Mouse (Mus musculus) forebrain, embryonic 12.5 days (tissue): ENCODE measurements at regions not wholly inside any gene's neighbourhood (a gene's known extent, or its start where the extent isn't known, plus 50 kb on each side); places are given as distances from the start of the nearest gene placed in this dataset.

Experiments
- ATAC-seq: fragments of 200-750 bp; cut with Nextera tagmentation; 2 replicates; pipeline ENCODE4 v1.8.0; 2017; ENCODE audit warnings: moderate TSS enrichment; ENCODE audit not compliant: low FRiP score
- H3K27ac ChIP-seq: fragments of 300-500 bp; sonication (generic); 2 replicates; pipeline ENCODE4 v1.5.1; 2016; ENCODE audit warnings: mild to moderate bottlenecking
- H3K27me3 ChIP-seq: fragments of 300-500 bp; sonication (generic); 2 replicates; pipeline ENCODE4 v1.6.1; 2016; ENCODE audit warnings: mild to moderate bottlenecking
- H3K36me3 ChIP-seq: fragments of 300-500 bp; sonication (generic); replicated peaks from 2 replicates; pipeline ENCODE4 v1.6.1; 2016; ENCODE audit warnings: mild to moderate bottlenecking
- H3K4me1 ChIP-seq: fragments of 300-500 bp; sonication (generic); 2 replicates; pipeline ENCODE4 v1.6.1; 2016
- H3K4me2 ChIP-seq: fragments of 300-500 bp; sonication (generic); 2 replicates; pipeline ENCODE4 v1.6.1; 2016; ENCODE audit warnings: mild to moderate bottlenecking, moderate library complexity
- H3K4me3 ChIP-seq: fragments of 300-500 bp; sonication (generic); replicated peaks from 2 replicates; pipeline ENCODE4 v1.5.1; 2016; ENCODE audit warnings: mild to moderate bottlenecking
- H3K9ac ChIP-seq: fragments of 300-500 bp; sonication (generic); 2 replicates; pipeline ENCODE4 v1.6.1; 2016; ENCODE audit warnings: mild to moderate bottlenecking
- H3K9me3 ChIP-seq: fragments of 300-500 bp; sonication (generic); 2 replicates; pipeline ENCODE4 v1.6.1; 2016
- WGBS: fragments of 180-500 bp; shearing (Covaris S2); methylation state at CpG from one replicate; pipeline ENCODE4 v1.1.7; 2016; 5-methylcytosine and 5-hydroxymethylcytosine counted together

DNA sequence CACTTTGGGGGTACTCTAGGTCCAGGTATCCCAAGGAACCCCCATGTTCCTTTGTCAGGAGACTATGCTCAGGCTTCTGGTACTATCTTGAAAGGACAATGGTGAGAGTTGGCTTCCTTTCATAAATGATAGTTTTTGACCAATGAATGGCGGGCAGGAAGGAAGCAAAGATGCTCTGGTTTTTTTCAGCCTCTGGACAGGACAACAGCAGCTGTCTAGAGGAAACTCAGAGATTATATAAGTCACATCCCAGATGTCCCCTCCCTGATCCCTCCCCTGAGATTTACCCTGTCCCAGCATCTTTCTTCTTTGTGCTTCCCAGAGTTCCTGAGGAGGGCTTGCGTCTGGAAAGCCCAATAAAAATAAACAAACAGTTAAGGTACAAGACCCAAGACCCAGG is 282.7 kb downstream of the Cd83 start:
- Histone ChIP-seq H3K9ac (no peak overlapping the region), H3K4me1 (0 out of 2 replicates have a peak, but pooled peaks cover 8% of the 10 kb centered on the region), H3K36me3 (no peaks in the 10 kb centered on the region), H3K4me3 (no peak overlapping the region), H3K27ac (no peak overlapping the region), H3K9me3 (no peaks in the 10 kb centered on the region), H3K27me3 (peaks cover 4% of the 10 kb centered on the region; the same call in 1 of the 2 replicates), H3K4me2 (no peak overlapping the region)
- no peak for ATAC-seq
- WGBS: 95% methylated on average over 2 of the region's 2 CpGs

DNA sequence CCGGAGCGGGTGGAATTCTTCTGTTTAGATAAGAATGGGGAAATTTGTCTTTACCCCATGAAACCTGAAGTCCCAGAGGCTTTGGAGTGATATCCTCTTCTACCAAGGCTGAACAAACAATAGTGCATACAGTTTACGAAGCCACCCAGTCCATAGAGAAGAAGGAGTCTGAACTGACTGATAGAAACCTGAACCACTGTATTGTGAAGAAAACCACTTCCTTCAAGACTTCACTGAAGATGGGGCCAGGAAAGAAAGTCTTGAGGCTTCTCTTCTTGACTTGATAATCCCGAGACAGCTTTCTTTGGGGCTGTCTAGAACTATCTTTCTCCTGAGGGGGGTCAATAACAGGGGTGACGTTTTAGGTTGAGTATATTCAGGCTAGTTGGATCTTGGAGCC is 284.4 kb downstream of the Cd83 start:
- Histone ChIP-seq H3K9me3 (no peaks in the 10 kb centered on the region), H3K36me3 (no peaks in the 10 kb centered on the region), H3K4me3 (no peak overlapping the region), H3K27ac (no peak overlapping the region), H3K9ac (no peak overlapping the region), H3K27me3 (no peaks in the 10 kb centered on the region; the same call in 1 of the 2 replicates), H3K4me1 (0 out of 2 replicates have a peak, but pooled peaks cover under 1% of the 10 kb centered on the region), H3K4me2 (no peak overlapping the region)
- 87% methylated on average over 5 of the region's 5 CpGs for WGBS
- no peak for ATAC-seq

DNA sequence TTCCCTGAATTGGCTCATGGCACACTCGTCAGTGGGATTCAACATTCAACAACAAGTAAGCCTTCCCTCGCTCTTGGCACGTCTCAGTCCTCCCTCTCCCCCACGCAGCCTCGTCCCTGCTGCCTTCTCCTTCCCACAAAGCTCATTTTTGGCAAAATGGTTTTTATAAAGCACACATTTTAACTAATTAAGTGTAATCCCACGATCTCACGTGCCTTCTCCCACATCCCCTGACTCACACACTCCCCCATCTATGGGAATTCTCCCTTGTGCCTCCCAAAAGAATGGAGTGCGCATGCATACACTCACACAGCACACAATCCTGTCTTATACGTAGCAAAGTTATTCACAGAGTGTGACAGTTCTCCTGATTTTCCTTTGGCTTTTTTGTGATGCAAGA is 288.5 kb downstream of the Cd83 start:
- no peak overlapping the region for H3K27ac ChIP-seq
- H3K36me3 ChIP-seq: no peaks in the 10 kb centered on the region
- no peaks in the 10 kb centered on the region for H3K27me3 ChIP-seq
- no peak overlapping the region for H3K4me3 ChIP-seq
- no peak overlapping the region for H3K4me2 ChIP-seq
- WGBS: 72% methylated on average over 9 of the region's 9 CpGs
- ATAC-seq: no peak
- no peak overlapping the region for H3K9ac ChIP-seq
- no peaks in the 10 kb centered on the region for H3K4me1 ChIP-seq
- H3K9me3 ChIP-seq: no peaks in the 10 kb centered on the region

DNA sequence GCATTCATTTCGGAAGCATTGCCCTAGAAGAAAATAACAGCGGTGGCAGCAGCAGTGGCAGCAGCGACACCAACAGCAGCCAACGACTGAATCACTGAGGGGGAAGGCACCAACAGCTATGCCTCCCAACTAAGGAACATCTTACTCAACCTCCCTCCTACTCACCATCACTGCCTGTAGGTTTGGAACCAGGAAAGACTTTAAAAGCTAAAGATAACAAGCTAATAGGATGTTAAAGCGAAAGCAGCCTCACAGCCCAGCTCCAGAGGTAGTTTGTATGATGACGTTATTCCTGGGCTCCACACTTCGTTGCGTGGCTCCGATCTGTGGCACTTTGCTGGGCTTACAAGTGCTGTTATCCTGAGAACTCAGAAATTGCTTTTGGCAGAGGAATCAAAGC is 289.6 kb downstream of the Cd83 start:
- WGBS: 90% methylated on average over 9 of the region's 9 CpGs
- ATAC-seq: no peak
- H3K4me3 ChIP-seq: no peak overlapping the region
- no peaks in the 10 kb centered on the region for H3K4me1 ChIP-seq
- H3K27me3 ChIP-seq: no peaks in the 10 kb centered on the region
- H3K9ac ChIP-seq: no peak overlapping the region
- no peak overlapping the region for H3K4me2 ChIP-seq
- H3K9me3 ChIP-seq: no peaks in the 10 kb centered on the region
- H3K36me3 ChIP-seq: no peaks in the 10 kb centered on the region
- H3K27ac ChIP-seq: no peak overlapping the region

DNA sequence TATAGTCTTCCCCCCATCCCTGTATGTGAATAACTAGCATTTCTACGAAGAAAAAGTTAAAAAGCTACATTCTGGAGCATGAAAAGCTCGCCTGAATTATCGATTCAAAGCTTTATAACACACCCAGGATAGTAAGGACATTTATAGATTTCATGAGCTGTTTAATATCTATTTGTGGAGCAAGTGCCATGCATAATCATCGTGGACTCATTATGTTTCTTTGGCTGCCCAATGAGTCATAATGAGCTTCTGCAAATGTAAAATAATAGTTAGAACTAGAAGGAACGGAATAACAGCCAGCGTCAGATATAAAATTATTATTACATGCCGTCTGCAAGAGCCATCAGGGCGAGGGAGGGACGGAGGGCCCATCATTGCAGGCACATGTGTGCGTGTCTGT is 292.4 kb downstream of the Cd83 start:
- 92% methylated on average over 10 of the region's 10 CpGs for WGBS
- Histone ChIP-seq H3K36me3 (no peaks in the 10 kb centered on the region), H3K27me3 (no peaks in the 10 kb centered on the region), H3K4me1 (no peaks in the 10 kb centered on the region), H3K4me2 (no peak overlapping the region), H3K9ac (no peak overlapping the region), H3K4me3 (no peak overlapping the region), H3K9me3 (no peaks in the 10 kb centered on the region), H3K27ac (no peak overlapping the region)
- no peak for ATAC-seq

DNA sequence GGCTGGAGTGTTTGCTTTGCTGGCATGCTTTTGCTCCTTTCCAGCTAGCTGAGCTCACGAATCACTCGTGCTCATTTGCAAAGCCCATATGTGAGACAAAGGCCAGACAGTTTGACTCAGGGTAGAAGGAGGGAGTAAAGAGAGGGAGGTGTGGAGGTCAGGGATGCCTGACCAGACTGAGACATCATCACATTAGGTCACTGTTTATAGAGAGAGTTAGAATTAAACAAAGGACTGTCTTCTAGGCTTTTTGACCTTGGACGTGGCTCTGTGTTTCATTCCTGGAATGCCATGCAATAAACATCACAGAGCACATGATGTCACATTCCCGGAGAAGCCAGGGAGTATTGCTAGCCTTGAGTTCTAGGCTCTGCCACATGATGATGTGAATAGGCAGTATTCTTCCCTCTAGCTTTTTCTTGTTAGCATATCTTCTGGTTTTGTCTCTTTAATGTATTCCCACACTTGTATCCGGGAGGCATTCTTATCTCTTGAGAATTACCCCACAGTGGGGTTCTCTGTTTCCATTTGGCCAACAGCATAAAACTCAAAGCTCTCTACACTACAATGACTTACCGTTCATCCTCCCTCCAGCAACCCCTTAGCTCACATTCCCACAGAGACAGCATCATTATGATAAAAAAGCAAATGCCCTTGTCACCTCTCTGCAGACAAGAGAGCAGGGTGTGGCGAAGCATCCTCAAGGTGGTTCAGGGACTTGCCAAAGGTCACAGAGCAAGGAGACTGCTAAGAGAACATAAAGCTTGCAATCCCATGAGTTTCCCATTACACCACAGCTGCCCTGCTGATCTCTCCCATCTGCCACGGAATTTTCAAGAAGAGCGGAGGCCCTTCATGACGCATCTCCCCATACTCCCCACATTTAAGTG is 301.3 kb downstream of the Cd83 start:
- no peak overlapping the region for H3K27ac ChIP-seq
- H3K9me3 ChIP-seq: no peaks in the 10 kb centered on the region
- 0 out of 2 replicates have a peak, but pooled peaks cover 6% of the 10 kb centered on the region for H3K27me3 ChIP-seq
- no peak overlapping the region for H3K4me3 ChIP-seq
- peaks cover 7% of the 10 kb centered on the region; the same call in 1 of the 2 replicates for H3K4me1 ChIP-seq
- no peak overlapping the region for H3K4me2 ChIP-seq
- H3K36me3 ChIP-seq: no peaks in the 10 kb centered on the region
- 77% methylated on average over 10 of the region's 10 CpGs for WGBS
- ATAC-seq: no peak
- no peak overlapping the region for H3K9ac ChIP-seq

DNA sequence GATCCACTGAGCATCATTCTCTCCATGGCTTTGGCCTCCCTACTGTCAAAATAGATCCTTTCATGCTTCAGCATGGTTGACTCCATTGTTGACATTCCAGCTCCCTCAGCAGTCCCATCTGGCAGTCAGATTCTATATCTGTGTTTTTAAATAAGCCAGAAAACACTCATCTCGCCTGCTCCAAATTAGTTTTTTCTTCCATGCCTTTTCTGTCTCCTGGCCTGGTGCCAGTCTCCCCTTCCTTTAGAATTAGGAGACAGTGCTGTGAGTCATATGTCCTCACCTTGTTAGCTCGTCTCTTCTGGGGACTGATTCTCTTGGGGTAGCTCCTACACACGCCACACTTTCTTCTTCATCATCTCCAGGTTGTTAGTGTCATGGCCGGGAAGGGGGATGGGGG is 302.2 kb downstream of the Cd83 start:
- no peak for ATAC-seq
- peaks cover 7% of the 10 kb centered on the region; the same call in 1 of the 2 replicates for H3K4me1 ChIP-seq
- H3K27me3 ChIP-seq: 0 out of 2 replicates have a peak, but pooled peaks cover 6% of the 10 kb centered on the region
- H3K9ac ChIP-seq: no peak overlapping the region
- H3K4me2 ChIP-seq: no peak overlapping the region
- WGBS: 73% methylated on average over 4 of the region's 4 CpGs
- no peak overlapping the region for H3K4me3 ChIP-seq
- no peaks in the 10 kb centered on the region for H3K36me3 ChIP-seq
- H3K27ac ChIP-seq: no peak overlapping the region
- H3K9me3 ChIP-seq: no peaks in the 10 kb centered on the region

DNA sequence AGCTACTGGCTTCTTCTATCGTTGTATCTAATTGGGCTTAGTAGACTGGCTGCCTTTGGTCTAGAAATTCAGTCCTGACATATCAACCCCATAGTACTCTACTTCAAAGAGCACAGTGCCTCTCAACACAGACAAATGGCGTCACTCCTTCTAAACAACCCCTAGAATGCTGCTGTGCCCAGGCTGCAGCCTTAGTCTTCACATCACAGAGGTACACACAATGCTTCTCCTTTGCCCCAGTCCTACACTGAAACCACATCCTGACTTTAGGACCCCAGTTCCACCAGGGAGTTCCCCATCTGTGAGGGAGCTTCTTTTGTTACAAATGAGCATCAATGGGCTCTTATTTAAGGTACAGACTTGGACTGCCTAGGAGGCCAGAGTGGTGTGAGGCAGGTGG is 312.6 kb downstream of the Cd83 start:
- Histone ChIP-seq H3K4me3 (no peak overlapping the region), H3K27ac (no peak overlapping the region), H3K9ac (no peak overlapping the region), H3K4me1 (peaks cover 39% of the 10 kb centered on the region), H3K27me3 (no peaks in the 10 kb centered on the region), H3K9me3 (0 out of 2 replicates have a peak, but pooled peaks cover 3% of the 10 kb centered on the region), H3K36me3 (no peaks in the 10 kb centered on the region), H3K4me2 (no peak overlapping the region)
- no peak for ATAC-seq
- WGBS: 88% methylated on average over 2 of the region's 2 CpGs

DNA sequence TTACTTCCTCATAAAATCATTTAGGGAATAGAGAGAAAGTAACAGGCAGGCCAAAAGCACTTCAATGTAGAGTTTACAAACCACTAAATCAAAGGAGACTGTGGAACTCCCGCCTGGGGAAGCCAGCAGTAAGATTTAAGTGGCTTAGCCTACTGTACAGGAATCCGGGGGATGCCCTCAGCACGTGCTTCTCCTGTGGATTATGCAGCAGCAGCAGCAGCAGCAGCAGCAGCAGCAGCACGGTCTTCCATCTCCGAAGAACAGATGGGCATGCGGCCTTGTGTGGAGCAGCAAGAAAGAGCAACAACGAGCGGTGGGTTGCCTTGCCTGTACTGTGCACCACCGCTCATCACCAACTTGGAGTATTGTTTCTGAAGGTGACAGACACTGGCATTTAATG is 314.9 kb downstream of the Cd83 start:
- Histone ChIP-seq H3K4me2 (no peak overlapping the region; the same call in 1 of the 2 replicates), H3K9me3 (no peaks in the 10 kb centered on the region), H3K27ac (peak overlapping the region; percentile 94), H3K36me3 (no peaks in the 10 kb centered on the region), H3K4me1 (peaks cover 47% of the 10 kb centered on the region), H3K9ac (no peak overlapping the region), H3K27me3 (peaks cover 11% of the 10 kb centered on the region; the same call in 1 of the 2 replicates), H3K4me3 (no peak overlapping the region)
- WGBS: 12% methylated on average over 9 of the region's 9 CpGs
- ATAC-seq: peak; percentile 58

DNA sequence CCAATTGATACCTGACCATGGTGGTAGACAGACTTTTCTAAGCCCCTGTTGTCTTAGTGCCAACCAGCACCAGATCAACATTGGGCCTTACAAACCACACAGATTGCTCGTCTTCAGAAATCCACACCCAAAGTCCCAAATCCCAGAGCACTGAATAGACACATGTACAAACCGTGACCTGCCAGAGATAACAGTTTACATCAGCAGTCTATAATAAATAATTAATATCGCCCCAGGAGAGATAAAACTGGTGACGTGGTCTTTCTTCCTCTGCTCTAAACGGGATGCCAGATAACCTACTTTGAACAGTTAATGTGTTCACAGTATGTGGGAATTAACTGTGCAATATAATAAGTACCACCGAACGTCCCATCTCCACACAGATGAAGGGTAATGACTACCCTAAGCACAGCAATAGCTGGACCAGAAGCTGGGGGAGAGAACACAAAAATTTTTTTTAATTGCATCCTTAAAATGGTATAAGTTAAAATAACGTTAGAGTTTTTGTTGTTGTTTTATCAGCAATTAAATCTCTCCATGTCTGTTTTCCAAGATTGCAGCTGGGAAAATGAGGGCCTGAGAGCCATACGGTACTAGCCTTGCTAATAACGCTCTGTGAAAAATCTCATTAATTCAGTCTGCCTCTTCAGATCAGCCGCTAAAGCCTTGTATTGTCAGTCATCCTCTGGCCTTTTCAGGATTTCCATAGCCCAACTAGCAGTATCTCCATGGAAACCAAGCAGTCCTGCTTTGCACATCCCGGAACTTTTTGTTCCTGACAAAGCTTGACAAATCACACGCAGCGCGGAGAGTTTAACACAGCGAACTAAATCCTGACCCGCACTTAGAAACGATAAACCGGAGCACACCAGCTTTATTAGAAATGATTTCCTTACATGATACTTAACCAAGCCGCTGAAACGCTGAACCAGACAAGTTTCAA is 315.8 kb downstream of the Cd83 start:
- WGBS: 3% methylated on average over 21 of the region's 21 CpGs
- peaks cover 47% of the 10 kb centered on the region for H3K4me1 ChIP-seq
- H3K4me2 ChIP-seq: peak overlapping the region; percentile 51
- peaks cover 14% of the 10 kb centered on the region; the same call in 1 of the 2 replicates for H3K27me3 ChIP-seq
- H3K36me3 ChIP-seq: no peaks in the 10 kb centered on the region
- peak; percentile 93 for ATAC-seq
- H3K27ac ChIP-seq: peak overlapping the region; percentile 94
- H3K9ac ChIP-seq: peak overlapping the region; percentile 40; the same call in 1 of the 2 replicates
- H3K4me3 ChIP-seq: peak overlapping the region; percentile 13; the same call in 1 of the 2 replicates
- H3K9me3 ChIP-seq: no peaks in the 10 kb centered on the region

DNA sequence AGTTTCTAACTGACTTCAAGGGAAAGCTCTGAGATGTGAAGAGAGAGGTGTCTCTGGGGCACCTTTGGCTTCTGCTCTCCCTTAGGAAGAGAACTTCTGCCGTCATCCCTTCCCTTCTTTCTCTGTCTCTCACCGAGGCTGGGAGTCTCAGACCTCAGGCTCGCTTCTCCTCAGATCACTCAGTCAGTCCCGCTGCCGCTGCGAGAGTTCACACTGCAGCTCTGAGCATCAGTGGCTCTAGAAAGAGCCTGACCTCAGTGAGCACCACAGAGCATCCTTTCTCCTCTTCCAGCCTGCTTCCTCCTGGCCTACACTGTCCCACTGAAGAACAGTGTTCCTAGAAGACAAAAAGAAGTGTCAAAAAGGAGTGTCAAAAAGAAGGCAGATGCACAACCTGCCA is 316.6 kb downstream of the Cd83 start:
- peaks cover 47% of the 10 kb centered on the region for H3K4me1 ChIP-seq
- peak overlapping the region; percentile 51 for H3K4me2 ChIP-seq
- ATAC-seq: peak; percentile 44
- H3K4me3 ChIP-seq: peak overlapping the region; percentile 13; the same call in 1 of the 2 replicates
- H3K9me3 ChIP-seq: no peaks in the 10 kb centered on the region
- H3K36me3 ChIP-seq: no peaks in the 10 kb centered on the region
- WGBS: 0% methylated on average over 6 of the region's 6 CpGs
- H3K27ac ChIP-seq: peak overlapping the region; percentile 94
- H3K27me3 ChIP-seq: peaks cover 16% of the 10 kb centered on the region; the same call in 1 of the 2 replicates
- peak overlapping the region; percentile 40 for H3K9ac ChIP-seq

DNA sequence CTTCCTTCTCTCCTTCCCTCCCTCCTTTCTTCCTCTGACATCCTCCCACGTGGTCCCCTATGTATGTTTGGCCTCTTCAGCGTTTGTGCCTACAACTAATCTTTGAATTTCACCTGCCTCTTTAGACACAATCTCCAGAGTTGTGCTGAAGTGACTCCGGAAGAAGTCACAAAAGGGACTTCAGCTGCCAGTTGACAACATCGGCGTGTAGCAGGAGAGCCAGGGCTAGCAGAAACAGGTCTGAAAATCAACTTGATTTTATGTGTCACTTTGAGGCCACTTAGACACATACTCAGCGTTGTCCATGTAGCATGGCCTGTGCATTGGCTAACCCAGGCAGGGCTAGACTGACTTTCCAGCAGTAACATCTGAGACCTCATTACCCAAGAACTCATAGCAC is 317.2 kb downstream of the Cd83 start:
- Histone ChIP-seq H3K9ac (no peak overlapping the region), H3K27ac (peak overlapping the region; percentile 94), H3K4me1 (peaks cover 47% of the 10 kb centered on the region), H3K9me3 (no peaks in the 10 kb centered on the region), H3K27me3 (peaks cover 16% of the 10 kb centered on the region; the same call in 1 of the 2 replicates), H3K36me3 (no peaks in the 10 kb centered on the region), H3K4me2 (no peak overlapping the region), H3K4me3 (no peak overlapping the region)
- no peak for ATAC-seq
- WGBS: 60% methylated on average over 6 of the region's 6 CpGs
